Mouse (Mus musculus): ENCODE data around the gene Adcy6.

GRCm38 (mm10) chr15:98604041-98604575, 5.8 kb downstream of the Adcy6 start:
- TF ChIP-seq CTCF (IDR thresholded peaks at IDR 0.05 in 2 of 3, conservative IDR thresholded peaks at IDR 0.05 in 1 of 3; ENCODE audit: control insufficient read depth in 1 of 3, insufficient read depth in 1 of 3, low read depth in 2 of 3, low read length in 3 of 3, poor library complexity in 1 of 3, severe bottlenecking in 1 of 3) = no peak
- TF ChIP-seq KAT2A (conservative IDR thresholded peaks at IDR 0.05; ENCODE audit: low read depth, low read length) = no peak
- TF ChIP-seq BHLHE40 (IDR thresholded peaks at IDR 0.05; ENCODE audit: borderline replicate concordance, low read depth, low read length) = no peak
- no peak for TF ChIP-seq TBP (IDR thresholded peaks at IDR 0.05; ENCODE audit: low read depth, low read length)
- no peak for TF ChIP-seq POLR2A (IDR thresholded peaks at IDR 0.05; ENCODE audit: control insufficient read depth in 1 of 2, insufficient read depth in 1 of 2, low read depth in 1 of 2, low read length in 2 of 2, poor library complexity in 1 of 2)
- no peak for TF ChIP-seq RAD21 (IDR thresholded peaks at IDR 0.05; ENCODE audit: low read depth, low read length)
- no peak for TF ChIP-seq ZC3H11A (IDR thresholded peaks at IDR 0.05; ENCODE audit: low read depth, low read length)
- TF ChIP-seq E2F4 (IDR thresholded peaks at IDR 0.05; ENCODE audit: borderline replicate concordance, low read depth, low read length) = no peak
- TF ChIP-seq POLR2AphosphoS5 (IDR thresholded peaks at IDR 0.05; ENCODE audit: borderline replicate concordance, low read depth, low read length) = no peak
- no peak for TF ChIP-seq ZMIZ1 (IDR thresholded peaks at IDR 0.05; ENCODE audit: low read depth, low read length)
- TF ChIP-seq GATA1 (IDR thresholded peaks at IDR 0.05; ENCODE audit: low read depth, low read length) = no peak
